Mouse (Mus musculus) kidney, adult 9 months (tissue): Measurements from ENCODE around the gene Olfr1052.
"Not testable (repeated sequence)": the region's sequence is repeated elsewhere in the genome, so short reads cannot be mapped to it uniquely, and the experiment has no call there.

ENCODE experiments used
- DNase-seq: peaks from one replicate; pipeline ENCODE4 v3.0.0; 2022

The Olfr1052 gene

DNA sequence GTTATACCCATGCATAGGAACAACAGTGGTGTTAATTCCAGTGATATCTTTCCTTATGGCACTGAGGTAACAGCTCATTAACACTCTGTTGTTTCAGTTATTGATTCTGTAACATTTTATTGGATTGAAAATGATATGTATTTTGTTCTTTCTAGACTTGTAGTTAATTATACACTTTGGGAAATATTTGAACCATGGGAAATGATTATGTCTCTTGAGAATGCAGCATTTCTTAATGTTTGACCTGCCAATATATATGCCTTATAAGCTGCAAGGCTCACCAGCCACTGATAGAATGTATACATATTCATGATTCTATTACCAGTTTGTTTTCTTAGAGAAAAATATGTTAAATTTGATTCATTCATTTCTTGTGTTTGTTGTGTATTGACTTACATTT lies at the start of gene Olfr1052:
Olfr1052 (plus strand) TSS at position 301 of the 400 bp plus-strand sequence.
- DNase-seq = no peak

DNA sequence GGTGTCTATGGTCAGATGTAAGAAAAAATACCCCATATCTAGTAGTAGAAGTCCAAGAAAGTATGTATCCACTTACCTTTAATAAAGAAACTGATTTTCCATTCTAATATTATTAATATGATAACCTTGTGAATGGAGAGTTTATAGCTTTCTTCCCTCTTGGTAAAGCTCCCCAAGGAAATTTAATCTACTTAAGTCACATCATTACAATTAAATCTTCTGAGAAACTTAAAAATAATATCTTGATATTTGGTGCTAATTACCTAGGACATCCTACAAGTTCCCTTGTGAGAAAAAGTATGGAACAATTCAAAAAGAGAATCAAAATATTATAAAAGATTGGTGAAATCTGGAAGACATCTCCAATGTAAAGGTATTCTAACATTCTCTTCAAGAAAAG lies 34.0 kb upstream of the Olfr1052 start, which contains the start of gene Olfr1049:
Olfr1049 (minus strand) TSS at position 101 of the 400 bp plus-strand sequence.
- DNase-seq = not testable (repeated sequence)

DNA sequence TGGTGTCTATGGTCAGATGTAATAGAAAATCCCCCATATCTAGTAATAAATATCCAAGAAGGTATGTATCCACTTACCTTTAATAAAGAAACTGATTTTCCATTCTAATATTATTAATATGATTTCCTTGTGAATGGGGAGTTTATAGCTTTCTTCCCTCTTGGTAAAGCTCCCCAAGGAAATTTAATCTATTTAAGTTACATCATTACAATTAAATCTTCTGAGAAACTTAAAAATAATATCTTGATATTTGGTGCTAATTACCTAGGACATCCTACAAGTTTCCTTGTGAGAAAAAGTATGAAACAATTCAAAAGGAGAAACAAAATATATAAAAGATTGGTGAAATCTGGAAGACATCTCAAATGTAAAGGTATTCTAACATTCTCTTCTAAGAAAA lies 13.3 kb upstream of the Olfr1052 start, which contains the start of gene Olfr1051:
Olfr1051 (minus strand) TSS at position 101 of the 400 bp plus-strand sequence.
- not testable (repeated sequence) for DNase-seq

DNA sequence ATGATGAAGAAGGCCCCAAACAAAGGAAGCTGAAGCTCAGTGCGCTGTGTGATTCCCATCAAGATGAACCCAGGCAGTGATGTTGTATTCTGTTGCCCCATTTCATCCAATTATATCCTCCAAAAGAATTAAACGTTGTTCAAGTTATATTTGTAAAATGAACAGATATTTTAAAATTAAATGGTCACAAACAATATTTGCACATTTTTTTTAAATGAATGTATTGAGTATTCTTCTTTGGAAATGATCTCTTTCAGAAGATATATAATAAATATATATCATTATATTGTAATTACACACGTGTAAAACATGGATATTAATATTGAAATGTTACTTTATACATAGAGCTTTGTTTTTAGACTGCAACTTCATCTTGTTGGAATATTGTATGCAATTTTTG lies 22.9 kb downstream of the Olfr1052 start, which contains the start of gene Olfr1053:
Olfr1053 (minus strand) TSS at position 101 of the 400 bp plus-strand sequence.
- no peak for DNase-seq

DNA sequence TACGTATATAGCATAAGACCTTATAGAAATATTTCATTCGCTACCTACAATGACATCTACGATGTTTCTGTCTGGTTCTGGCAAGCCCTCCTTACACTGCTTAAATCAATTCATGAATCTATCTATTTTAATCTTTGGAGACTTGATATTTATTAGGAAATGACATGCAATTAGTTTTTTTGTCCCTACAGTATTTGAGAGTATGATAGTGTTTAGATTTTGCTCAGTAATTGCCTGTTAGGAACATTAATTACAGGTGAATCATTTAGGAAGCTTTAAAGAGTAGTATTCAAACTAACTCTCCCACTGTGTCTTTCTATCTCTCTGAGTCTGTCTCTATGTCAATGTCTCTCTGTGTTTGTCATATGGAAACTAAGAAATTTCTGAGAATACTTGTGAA lies 43.1 kb downstream of the Olfr1052 start, which contains the start of gene Olfr1054:
Olfr1054 (minus strand) TSS at position 101 of the 400 bp plus-strand sequence.
- DNase-seq = no peak
